Mouse (Mus musculus): Measurements from ENCODE around the gene Smagp.
A peak's percentile ranks its signal among the peaks of the same experiment; 100 is the strongest.

Smagp gene

GRCm38 (mm10) chr15:100665411-100666218 is 28.9 kb upstream of the Smagp start:
- DNase-seq, result no peak

- DNase-seq, result no peak
These were observed 28.1 kb upstream of the Smagp start for GRCm38 (mm10) chr15:100664813-100665274.

- DNase-seq, result no peak
These were observed 24.1 kb upstream of the Smagp start for GRCm38 (mm10) chr15:100660805-100661204.

- DNase-seq, result peak; percentile 53 to 63
These were observed 23.6 kb upstream of the Smagp start for GRCm38 (mm10) chr15:100660306-100660705.

- DNase-seq, result no peak
These were observed 18.5 kb upstream of the Smagp start for GRCm38 (mm10) chr15:100655201-100655600.

- DNase-seq, result no peak
These were observed 17.5 kb upstream of the Smagp start for GRCm38 (mm10) chr15:100654271-100654670.

GRCm38 (mm10) chr15:100651610-100652009 is 14.9 kb upstream of the Smagp start:
- no peak for DNase-seq

- peak; percentile 34 to 50 for DNase-seq
These were observed 13.4 kb upstream of the Smagp start for GRCm38 (mm10) chr15:100650111-100650510.

- DNase-seq, result peak; percentile 62 to 72
These were observed 9.4 kb upstream of the Smagp start for GRCm38 (mm10) chr15:100646161-100646560.

- no peak for DNase-seq
These were observed 5.7 kb upstream of the Smagp start for GRCm38 (mm10) chr15:100642451-100642850.

GRCm38 (mm10) chr15:100641226-100641810 is 4.6 kb upstream of the Smagp start:
- DNase-seq, result no peak

- no peak for DNase-seq
These were observed 3.4 kb upstream of the Smagp start for GRCm38 (mm10) chr15:100639972-100640750.

GRCm38 (mm10) chr15:100637661-100638060 is 921 bp upstream of the Smagp start:
- DNase-seq, result no peak

- DNase-seq, result no peak
These were observed 692 bp downstream of the Smagp start for GRCm38 (mm10) chr15:100635851-100636645.

GRCm38 (mm10) chr15:100635239-100635638 is 1.5 kb downstream of the Smagp start:
- no peak for DNase-seq

- DNase-seq, result no peak
These were observed 3.4 kb downstream of the Smagp start for GRCm38 (mm10) chr15:100633341-100633740.

GRCm38 (mm10) chr15:100632323-100632722 is 4.4 kb downstream of the Smagp start:
- DNase-seq, result no peak

- no peak for DNase-seq
These were observed 5.1 kb downstream of the Smagp start for GRCm38 (mm10) chr15:100631454-100632170.

- DNase-seq, result no peak
These were observed 6.6 kb downstream of the Smagp start for GRCm38 (mm10) chr15:100630126-100630525.

GRCm38 (mm10) chr15:100628797-100629196 is 7.9 kb downstream of the Smagp start:
- no peak for DNase-seq

- no peak for DNase-seq
These were observed 8.9 kb downstream of the Smagp start for GRCm38 (mm10) chr15:100627774-100628370.
